Mouse (Mus musculus): ENCODE results near the gene Btbd35f18. TPM values are rescaled to one million over a fixed set of nuclear protein-coding genes. Genes with fewer than 3 reads are reported as not detected.
"Not testable (repeated sequence)": the region's sequence is repeated elsewhere in the genome, so short reads cannot be mapped to it uniquely, and the experiment has no call there.

The Btbd35f18 gene
- polyA plus RNA-seq (2012; rRNA removed): not detected in 2 replicates

- DNase-seq; H3K4me3 ChIP-seq (replicated peaks; ENCODE audit: extremely low read depth, low read depth, low read length); H3K4me1 ChIP-seq (ENCODE audit: control insufficient read depth, insufficient read depth, low read length): not testable (repeated sequence)
- WGBS: no CpG with 5 or more reads among the region's 3 CpGs
Measured at GRCm38 (mm10) chrX:3699933-3700332, at the start of gene Btbd35f18. TSS of gene Btbd35f18 (plus strand) at chrX:3700233.

Other genes starting within 250 kb of the Btbd35f18 start
- gene Btbd35f10, start 52.7 kb downstream of the Btbd35f18 start, polyA plus RNA-seq (2012; rRNA removed): not detected in 2 replicates